Mouse (Mus musculus) left cerebral cortex, adult 11 months (tissue): ENCODE measurements at regions not wholly inside any gene's neighbourhood (a gene's known extent, or its start where the extent isn't known, plus 50 kb on each side); places are given as distances from the start of the nearest gene placed in this dataset.

Experiments
- DNase-seq: peaks from one replicate; pipeline ENCODE4 v3.0.0; 2022; ENCODE audit warnings: low spot score

DNA sequence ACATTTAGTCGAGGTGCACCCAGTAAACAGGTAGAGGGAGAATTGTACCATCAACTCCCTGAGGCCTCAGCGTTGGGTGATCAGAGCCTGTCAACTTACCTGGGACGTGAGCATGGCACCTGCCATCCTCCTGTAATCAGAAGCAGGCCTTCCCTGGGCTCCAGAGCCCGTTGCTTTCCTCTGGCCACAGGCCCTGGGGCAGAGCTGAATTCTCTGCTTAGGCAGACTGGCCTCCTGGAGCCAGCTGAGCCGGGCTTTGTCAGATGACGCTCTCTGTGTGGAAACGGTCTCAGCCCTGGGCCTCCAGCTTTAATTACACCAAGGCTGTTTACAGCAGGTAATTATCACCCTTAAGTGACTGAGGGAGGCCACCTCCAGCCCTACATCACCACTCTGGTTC is 92.6 kb upstream of the Pmepa1 start:
- no peak for DNase-seq

- no peak for DNase-seq
Observed at GRCm38 (mm10) chr2:173376926-173377325, 100.6 kb upstream of the Pmepa1 start.

GRCm38 (mm10) chr2:173377497-173378257 is 101.3 kb upstream of the Pmepa1 start:
- DNase-seq, result no peak

DNA sequence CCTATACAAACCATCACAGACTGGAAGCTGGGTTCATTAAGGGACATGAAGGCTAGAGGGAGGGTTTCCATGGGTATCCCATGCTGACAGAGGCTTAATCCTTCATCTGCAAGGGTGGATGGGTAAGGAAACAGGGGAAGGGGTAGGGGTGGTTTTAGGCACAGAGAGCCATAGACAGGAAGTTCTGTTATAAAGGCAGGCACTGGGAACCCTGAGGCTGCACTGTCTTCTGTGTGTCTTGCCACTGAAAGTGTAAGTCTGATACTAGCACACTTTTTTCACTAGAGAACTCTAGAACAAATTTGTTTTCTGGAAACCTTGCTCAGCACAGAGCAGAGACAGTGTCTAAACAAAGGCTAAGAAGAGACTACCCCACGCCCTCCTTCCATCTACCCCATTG is 103.4 kb upstream of the Pmepa1 start:
- no peak for DNase-seq

- no peak for DNase-seq
Observed at GRCm38 (mm10) chr2:173380341-173380761, 104.0 kb upstream of the Pmepa1 start.

DNA sequence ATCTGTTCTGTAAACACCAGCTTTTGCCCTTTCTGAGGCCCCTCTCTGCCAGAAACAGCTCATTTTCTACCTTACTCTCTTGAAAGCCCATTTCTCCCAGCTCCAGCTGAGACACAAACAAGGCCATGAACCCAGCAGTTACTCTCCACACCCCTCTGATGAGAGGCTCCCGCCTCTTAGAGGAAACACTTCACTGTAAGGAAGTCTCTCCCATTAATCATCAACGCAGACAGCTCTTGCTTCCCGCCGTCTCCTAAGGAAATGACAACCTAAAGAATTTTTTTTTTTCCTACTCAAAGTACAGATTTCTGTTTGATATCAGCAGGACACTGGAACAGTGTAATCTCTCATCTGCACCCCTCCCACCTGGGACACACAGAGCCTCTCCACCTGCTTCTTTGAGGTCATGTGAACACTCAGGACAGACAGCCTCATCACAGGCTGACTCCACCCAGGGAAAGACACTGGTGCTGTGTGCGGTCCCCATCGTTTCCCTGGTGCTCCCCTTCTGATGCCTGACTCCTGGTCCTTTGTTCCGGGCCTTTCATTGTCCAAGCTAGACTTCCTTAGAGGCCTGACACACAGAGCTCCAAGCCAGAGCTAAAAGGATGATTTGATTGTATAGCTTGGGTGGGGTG is 106.0 kb upstream of the Pmepa1 start:
- no peak for DNase-seq

- DNase-seq, result no peak
Observed at GRCm38 (mm10) chr2:173384935-173385586, 108.7 kb upstream of the Pmepa1 start.

DNA sequence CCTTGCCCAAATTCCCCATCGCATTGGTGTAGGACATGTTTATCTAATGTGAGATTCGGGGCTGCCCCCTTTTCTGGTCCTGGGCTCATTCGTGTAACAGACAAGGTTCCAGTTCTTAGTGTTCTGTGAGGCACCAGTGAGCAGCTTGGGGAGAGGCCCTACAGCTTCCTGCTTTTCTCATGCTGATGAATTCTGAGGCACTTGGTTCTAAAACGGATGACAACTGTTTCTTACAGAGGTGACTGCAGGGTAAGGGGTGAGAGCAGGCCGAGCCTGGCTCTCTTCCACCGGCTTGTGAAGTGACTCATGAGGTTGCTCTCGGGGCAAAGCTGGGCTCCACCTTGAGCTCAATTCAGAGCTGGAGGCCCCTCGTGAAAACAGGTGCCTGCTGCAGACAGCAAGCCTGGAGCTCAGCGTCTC is 109.4 kb upstream of the Pmepa1 start:
- no peak for DNase-seq

DNA sequence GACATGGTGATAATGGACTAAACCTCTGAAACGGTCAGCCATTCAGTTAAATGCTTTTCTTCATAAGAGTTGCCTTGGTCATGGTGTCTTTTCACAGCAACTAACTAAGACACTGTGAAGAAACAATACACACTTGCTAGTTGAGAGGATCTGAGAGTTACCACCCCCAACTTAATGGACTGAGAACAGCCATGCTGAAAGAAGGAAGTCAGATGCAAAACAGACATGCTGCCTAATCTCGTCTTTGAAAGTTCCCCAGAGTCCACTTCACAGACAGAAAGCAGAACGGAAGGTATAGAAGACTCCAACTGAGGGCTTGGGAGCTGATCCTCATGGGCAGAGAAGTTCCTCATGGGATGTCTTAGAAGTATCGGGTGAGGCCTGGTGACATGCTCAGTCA is 111.8 kb upstream of the Pmepa1 start:
- no peak for DNase-seq

- DNase-seq, result no peak
Observed at GRCm38 (mm10) chr2:173392557-173393323, 116.4 kb upstream of the Pmepa1 start.

- DNase-seq, result no peak
Observed at GRCm38 (mm10) chr2:173393324-173393592, 116.9 kb upstream of the Pmepa1 start.

DNA sequence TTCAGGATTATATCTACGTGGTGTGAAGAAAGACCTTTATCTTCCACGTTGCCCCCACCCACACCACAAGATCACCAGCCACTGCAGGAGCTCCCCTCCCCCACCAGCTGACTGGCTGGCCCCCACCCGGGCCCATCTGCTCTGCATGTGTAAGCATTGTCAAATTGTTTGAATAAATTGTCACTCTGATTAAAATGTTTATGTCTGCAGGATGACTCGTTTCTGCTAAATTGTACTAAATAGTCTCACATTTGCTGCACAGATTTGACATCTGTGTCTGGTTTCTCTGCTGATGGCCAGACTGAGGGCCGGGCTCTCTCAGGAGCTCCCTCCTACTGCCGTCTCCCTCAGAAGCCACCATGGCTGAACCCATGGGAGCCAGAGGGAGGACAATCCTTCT is 119.2 kb upstream of the Pmepa1 start:
- DNase-seq, result no peak

GRCm38 (mm10) chr2:173397846-173398331 is 121.6 kb upstream of the Pmepa1 start:
- DNase-seq, result no peak

GRCm38 (mm10) chr2:173405629-173406028 is 116.8 kb upstream of the 1700021F07Rik start:
- DNase-seq, result no peak

- DNase-seq, result peak; percentile 27
Observed at GRCm38 (mm10) chr2:173406344-173407094, 115.9 kb upstream of the 1700021F07Rik start.

- no peak for DNase-seq
Observed at GRCm38 (mm10) chr2:173407133-173407532, 115.3 kb upstream of the 1700021F07Rik start.

GRCm38 (mm10) chr2:173408681-173409081 is 113.7 kb upstream of the 1700021F07Rik start:
- no peak for DNase-seq

DNA sequence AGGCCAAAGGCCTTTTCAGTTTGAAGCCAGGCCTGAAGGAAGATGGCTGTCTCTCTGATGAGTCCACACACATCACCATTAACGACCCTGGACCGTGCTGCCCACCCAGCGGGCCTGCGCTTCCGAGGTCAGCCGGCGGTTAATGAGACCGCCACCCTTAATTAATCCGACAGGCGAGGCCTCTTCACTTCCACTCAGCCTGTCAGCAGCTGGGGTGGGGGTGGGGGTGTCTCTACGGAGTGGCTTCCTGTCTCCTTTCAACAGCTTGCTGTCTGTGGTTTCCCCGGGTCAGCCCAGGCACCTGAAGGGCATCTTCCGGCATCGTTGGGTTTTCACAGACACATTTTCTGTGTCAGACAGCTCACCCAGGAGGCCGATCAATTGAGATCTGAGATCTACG is 113.0 kb upstream of the 1700021F07Rik start:
- no peak for DNase-seq

- no peak for DNase-seq
Observed at GRCm38 (mm10) chr2:173413906-173414656, 108.3 kb upstream of the 1700021F07Rik start.

GRCm38 (mm10) chr2:173415429-173415828 is 107.0 kb upstream of the 1700021F07Rik start:
- DNase-seq, result no peak

GRCm38 (mm10) chr2:173416921-173417320 is 105.5 kb upstream of the 1700021F07Rik start:
- DNase-seq, result no peak
